Comparison of ENCODE assay signal across 19 mouse cellular contexts in genomic region chr3:152874431-152875355, GRCm38 (mm10).
DNase-seq lines count a peak whose midpoint lies in the region; ATAC-seq lines count a peak whose summit lies in the region.
"Had no signal": no experiment of that assay in that cellular context is flagged by ENCODE, and none has a peak within 500 bp of the region (broad histone marks: within the 10 kb centered on the region; RNA-seq: fewer than 3 reads in every experiment).

No protein-coding gene starts in this region.

- no peaks in the 10 kb centered on the region for H3K36me3 ChIP-seq in midbrain, embryonic 16.5 days (ENCODE audit: control insufficient read depth, insufficient read depth, low read length)
- no peaks in the 10 kb centered on the region for H3K36me3 ChIP-seq in liver, embryonic 11.5 days (ENCODE audit: control insufficient read depth, insufficient read depth, low read length)
- H3K36me3 ChIP-seq: heart, embryonic 12.5 days had no signal

- peak overlapping the region; percentile 38; the same call in 1 of the 2 replicates for H3K27ac ChIP-seq in midbrain, embryonic 16.5 days (ENCODE audit: low read length)
- H3K27ac ChIP-seq in liver, embryonic 11.5 days (ENCODE audit: low read depth, low read length): no peak overlapping the region
- H3K27ac ChIP-seq: liver, embryonic 14.5 days had no signal

- no peaks in the 10 kb centered on the region for H3K9me3 ChIP-seq in midbrain, embryonic 16.5 days (replicated peaks; ENCODE audit: control insufficient read depth, low read length, poor library complexity, severe bottlenecking)
- H3K9me3 ChIP-seq in liver, embryonic 11.5 days (ENCODE audit: control insufficient read depth, low read length): no peaks in the 10 kb centered on the region
- H3K9me3 ChIP-seq: heart, embryonic 12.5 days had no signal

- H3K4me2 ChIP-seq in midbrain, embryonic 16.5 days (ENCODE audit: low read length): no peak overlapping the region
- H3K4me2 ChIP-seq in liver, embryonic 11.5 days: no peak overlapping the region
- H3K4me2 ChIP-seq: heart, embryonic 12.5 days had no signal

- no peak overlapping the region for H3K9ac ChIP-seq in midbrain, embryonic 16.5 days (ENCODE audit: low read depth, low read length)
- no peak overlapping the region for H3K9ac ChIP-seq in liver, embryonic 11.5 days (ENCODE audit: low read depth, low read length)
- H3K9ac ChIP-seq: heart, embryonic 12.5 days; liver, embryonic 14.5 days had no signal

- intact Hi-C loops in left cerebral cortex, postnatal 4 days (cut with DNase I): no loop called here
- intact Hi-C loops in heart, postnatal 36 days (cut with DNase I): no loop called here

- ATAC-seq in frontal cortex, adult (ENCODE audit: low TSS enrichment): peak; percentile 87
- ATAC-seq in midbrain, embryonic 16.5 days: no peak
- ATAC-seq in liver, embryonic 11.5 days (replicated peaks; ENCODE audit: low FRiP score): no peak
- ATAC-seq: activated CD4-positive, CD25-positive, alpha-beta regulatory T cell, adult 4 months had no signal

- no peak overlapping the region for H3K4me3 ChIP-seq in midbrain, embryonic 16.5 days (ENCODE audit: low read depth, low read length)
- H3K4me3 ChIP-seq in liver, embryonic 11.5 days (ENCODE audit: low read depth, low read length): no peak overlapping the region
- H3K4me3 ChIP-seq: heart, embryonic 12.5 days had no signal

- WGBS in midbrain, embryonic 16.5 days: 63% methylated on average over 17 of the region's 17 CpGs
- WGBS in liver, embryonic 11.5 days: 89% methylated on average over 17 of the region's 17 CpGs

- H3K27me3 ChIP-seq in midbrain, embryonic 16.5 days (ENCODE audit: control insufficient read depth, insufficient read depth, low read depth, low read length): no peaks in the 10 kb centered on the region
- H3K27me3 ChIP-seq in liver, embryonic 11.5 days (replicated peaks; ENCODE audit: control insufficient read depth, insufficient read depth, low read length): no peaks in the 10 kb centered on the region
- H3K27me3 ChIP-seq: heart, embryonic 12.5 days had no signal

- no peak for DNase-seq in frontal cortex, postnatal 25 days (ENCODE audit: low spot score in 2 of 2)
- DNase-seq in left cerebral cortex, adult 18-20 months (ENCODE audit: low spot score in 2 of 2): peak; percentile 13 to 29
- no peak for DNase-seq in left cerebral cortex, postnatal 4 days
- DNase-seq in frontal cortex, postnatal 36 days (ENCODE audit: low spot score in 2 of 2): peak; percentile 25 to 50
- DNase-seq in liver, embryonic 11.5 days (ENCODE audit: low spot score): no peak
- DNase-seq in heart, postnatal 36 days: no peak
- DNase-seq: adrenal gland, postnatal 36 days; cerebellum, postnatal 10 days; gastrocnemius, postnatal 36 days; heart, postnatal 4 days; kidney, adult 11 months; kidney, postnatal 25 days; lung, postnatal 10 days; thymus, postnatal 36 days had no signal

- peaks cover 21% of the 10 kb centered on the region for H3K4me1 ChIP-seq in midbrain, embryonic 16.5 days (ENCODE audit: control insufficient read depth, insufficient read depth, low read length)
- H3K4me1 ChIP-seq in liver, embryonic 11.5 days (replicated peaks; ENCODE audit: control insufficient read depth, insufficient read depth, low read length): no peaks in the 10 kb centered on the region
- H3K4me1 ChIP-seq: heart, embryonic 12.5 days had no signal

Comparison
In these comparisons a context has a peak if more than half of its experiments do, and no peak if none do; other contexts are left out.
1. DNase-seq: peak in left cerebral cortex, adult 18-20 months (2 of 2) and frontal cortex, postnatal 36 days (2 of 2); none in frontal cortex, postnatal 25 days (0 of 2), left cerebral cortex, postnatal 4 days (single experiment), liver, embryonic 11.5 days (single experiment) and heart, postnatal 36 days (0 of 2).